Mouse (Mus musculus) bone marrow macrophage, adult 2 months (primary cell): ENCODE measurements at regions not wholly inside any gene's neighbourhood (a gene's known extent, or its start where the extent isn't known, plus 50 kb on each side); places are given as distances from the start of the nearest gene placed in this dataset.

Source experiments
- CTCF ChIP-seq: IDR thresholded peaks from 2 replicates; pipeline ENCODE4 v1.5.1; 2012; ENCODE audit warnings: low read depth, mild to moderate bottlenecking, low read length, moderate library complexity
- POLR2A ChIP-seq: IDR thresholded peaks from 2 replicates; pipeline ENCODE4 v1.6.1; 2012; ENCODE audit warnings: mild to moderate bottlenecking, low read depth, low read length, borderline replicate concordance

GRCm38 (mm10) chr7:138660124-138660523 lies 185.8 kb upstream of the Ppp2r2d start:
- TF ChIP-seq CTCF (no peak), POLR2A (no peak)
